Mouse (Mus musculus): Measurements from ENCODE around the gene Emc9.

The Emc9 gene

DNA sequence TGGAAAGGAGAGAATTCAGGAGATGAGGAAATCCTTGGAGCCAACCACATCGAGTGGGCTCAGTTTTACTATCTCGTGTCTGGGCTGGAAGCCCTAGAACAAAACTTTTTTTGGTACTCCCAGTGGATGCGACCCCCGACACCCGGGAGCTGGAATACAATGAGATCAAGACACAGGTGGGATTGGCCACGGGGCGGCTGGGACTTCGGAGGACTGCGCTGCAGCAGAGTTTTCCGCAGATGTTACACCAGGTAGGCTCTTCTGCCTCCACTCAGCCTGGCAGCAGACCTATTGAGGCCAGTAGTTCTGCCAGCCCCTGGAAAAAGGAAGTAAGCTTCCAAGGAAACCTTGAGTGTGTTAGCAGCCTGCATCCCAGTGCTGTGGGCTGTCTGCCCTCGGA is 21.9 kb downstream of the Emc9 start:
- DNase-seq (ENCODE audit: extremely low read depth, insufficient read length, low spot score) = no peak

DNA sequence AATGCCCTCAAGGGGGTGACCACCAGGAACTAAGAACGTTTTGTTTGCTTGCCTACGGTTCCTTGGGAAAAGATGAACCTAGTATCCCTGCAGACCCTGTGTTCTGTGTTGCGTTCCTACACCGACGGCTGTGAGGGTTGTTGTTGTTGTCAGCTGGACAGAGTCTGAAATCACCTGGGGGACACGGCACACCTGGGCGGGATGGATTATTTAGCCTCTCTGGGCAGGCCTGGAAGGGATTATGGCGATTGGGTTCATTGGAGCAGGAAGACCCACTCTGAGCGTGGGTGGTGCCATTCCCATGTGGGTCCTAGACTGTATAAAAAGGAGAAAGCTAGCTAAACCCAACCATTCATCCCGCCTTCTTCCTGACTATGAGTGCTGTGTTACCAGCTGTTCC is 23.2 kb downstream of the Emc9 start:
- DNase-seq (ENCODE audit: extremely low read depth, insufficient read length, low spot score) = no peak

DNA sequence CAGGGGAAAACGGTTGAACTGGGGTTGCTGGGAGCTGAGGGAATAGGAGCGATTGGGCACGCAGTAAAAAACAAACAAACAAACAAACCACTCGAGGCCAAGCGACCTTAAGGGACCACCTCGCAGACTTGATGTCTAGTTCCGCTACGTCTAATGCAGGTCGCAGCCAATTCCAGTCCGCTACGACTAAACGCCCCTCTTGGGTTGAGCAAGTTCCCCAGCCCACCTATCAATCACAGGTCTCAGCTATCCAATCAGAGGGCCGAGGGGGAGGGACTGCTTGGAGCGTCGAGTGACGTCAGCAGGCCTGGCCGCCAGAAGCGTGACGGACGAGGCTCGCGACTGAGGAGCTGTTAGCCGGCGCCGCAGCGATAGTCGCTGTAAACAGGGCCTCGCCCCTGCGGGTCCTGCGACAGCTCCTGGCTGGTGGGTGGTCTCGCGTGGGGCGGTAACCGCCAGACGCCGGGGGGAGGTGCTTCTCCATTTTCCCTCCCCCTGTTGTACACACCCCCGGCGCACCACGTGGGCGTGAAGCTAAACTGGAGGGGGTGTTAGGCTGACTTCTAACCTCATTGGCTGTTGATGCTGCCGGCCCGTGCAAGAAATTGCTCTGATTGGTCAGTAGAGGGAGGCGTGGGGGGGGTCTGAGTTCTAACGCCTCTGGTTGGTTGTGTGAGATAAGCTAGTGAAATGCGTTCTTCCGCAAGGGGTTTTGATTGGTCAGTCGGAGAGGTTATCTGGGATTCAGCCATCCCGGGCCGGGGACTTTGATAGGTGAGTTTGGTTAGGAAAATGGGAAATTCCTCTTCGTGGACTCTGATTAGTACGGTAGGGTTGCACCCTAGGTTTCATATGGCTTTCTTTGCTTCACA is 24.7 kb downstream of the Emc9 start, which contains the start of gene A730061H03Rik:
A730061H03Rik (minus strand) TSS at position 205 of the 872 bp plus-strand sequence.
- peak; percentile 96 for DNase-seq (ENCODE audit: extremely low read depth, insufficient read length, low spot score)

DNA sequence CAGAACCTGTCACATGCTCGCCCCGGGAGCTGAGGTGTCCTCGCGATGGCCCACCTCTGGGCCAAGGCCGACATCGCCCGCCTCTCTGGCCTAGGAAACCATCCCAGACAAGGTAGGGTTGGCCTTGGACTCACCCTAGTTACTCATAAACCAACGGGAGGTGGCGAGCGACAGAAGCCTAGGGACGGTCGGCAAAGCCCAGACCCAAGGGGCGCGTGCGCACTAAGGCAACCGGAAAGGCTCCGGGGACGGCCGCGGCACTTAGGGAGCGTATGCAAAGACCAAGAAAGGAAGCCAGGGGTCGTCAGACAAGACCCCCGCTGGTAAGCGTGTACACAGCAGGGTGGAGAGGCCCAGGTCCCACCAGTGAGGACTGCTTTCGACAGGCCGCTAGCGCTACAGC is 25.3 kb downstream of the Emc9 start, which contains the start of gene Dcaf11:
Dcaf11 (plus strand) TSS at position 208 of the 403 bp plus-strand sequence.
- DNase-seq (ENCODE audit: extremely low read depth, insufficient read length, low spot score) = peak; percentile 92

DNA sequence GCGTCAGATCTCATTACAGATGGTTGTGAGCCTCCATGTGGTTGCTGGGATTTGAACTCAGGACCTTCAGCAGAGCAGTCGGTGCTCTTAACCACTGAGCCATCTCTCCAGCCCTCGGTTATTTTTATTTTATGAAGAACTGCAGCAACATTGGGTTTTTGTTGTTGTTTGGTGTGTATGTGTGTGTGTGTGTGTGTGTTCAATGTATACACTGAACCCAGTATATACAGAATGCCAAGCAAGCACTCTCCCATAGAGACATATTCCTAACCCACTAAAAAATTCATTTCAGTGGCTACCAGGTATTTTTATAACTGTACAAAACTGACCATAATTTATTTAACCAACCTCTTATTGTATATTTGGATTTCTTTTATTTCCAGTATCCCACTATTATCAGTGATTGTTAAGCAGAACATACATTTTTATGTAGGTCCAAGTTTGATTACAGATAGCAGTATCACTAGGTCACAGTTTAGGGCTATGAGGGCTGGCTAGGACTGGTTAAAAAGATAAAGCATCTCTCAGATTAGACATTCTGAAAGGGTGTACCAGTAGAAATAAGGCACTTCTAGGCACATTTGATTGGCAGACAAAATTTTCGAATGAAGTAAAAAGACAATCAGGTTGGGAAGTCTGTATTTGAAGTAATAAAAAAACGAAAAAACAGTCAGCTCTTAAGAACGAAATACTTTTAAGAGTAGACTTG is 26.2 kb downstream of the Emc9 start:
- no peak for DNase-seq (ENCODE audit: extremely low read depth, insufficient read length, low spot score)

DNA sequence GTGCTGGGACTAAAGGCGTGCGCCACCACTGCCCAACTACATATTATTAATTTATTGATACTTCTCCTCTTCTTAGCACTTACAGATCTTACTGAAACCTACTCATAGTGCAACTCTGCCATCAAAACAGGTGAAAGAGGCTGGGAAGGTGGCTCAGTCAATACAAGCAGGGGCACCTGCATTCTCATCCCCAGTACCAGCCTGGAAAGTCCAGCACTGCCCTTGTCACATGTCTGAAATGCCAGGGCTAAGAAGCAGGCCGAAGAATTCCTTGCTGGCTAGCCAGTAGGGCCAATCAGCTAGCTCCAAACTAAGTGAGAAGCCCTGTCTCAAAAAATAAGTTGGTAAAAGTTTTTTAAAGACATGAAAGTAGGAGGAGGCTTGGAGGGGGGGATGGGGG is 27.5 kb downstream of the Emc9 start:
- DNase-seq (ENCODE audit: extremely low read depth, insufficient read length, low spot score) = no peak

DNA sequence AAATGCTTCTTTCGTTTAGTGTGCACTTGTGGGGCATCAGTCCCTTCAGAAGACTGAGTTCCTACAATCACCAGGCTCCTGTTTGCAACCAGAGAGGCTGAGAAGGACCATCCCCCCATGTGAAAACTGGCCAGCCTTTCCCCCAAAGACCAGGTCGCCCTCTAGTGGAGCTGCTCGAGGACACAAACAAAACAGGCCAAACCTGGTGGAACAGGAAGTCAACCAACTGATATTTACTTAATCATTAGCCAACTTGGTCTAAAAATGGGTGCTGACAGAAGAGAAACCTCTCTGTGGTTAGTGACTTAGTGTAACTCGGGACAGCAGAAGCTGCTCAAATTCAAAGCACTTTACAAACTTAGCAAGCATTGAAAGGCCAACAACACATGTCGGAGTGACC is 28.1 kb downstream of the Emc9 start:
- peak; percentile 41 for DNase-seq (ENCODE audit: extremely low read depth, insufficient read length, low spot score)

DNA sequence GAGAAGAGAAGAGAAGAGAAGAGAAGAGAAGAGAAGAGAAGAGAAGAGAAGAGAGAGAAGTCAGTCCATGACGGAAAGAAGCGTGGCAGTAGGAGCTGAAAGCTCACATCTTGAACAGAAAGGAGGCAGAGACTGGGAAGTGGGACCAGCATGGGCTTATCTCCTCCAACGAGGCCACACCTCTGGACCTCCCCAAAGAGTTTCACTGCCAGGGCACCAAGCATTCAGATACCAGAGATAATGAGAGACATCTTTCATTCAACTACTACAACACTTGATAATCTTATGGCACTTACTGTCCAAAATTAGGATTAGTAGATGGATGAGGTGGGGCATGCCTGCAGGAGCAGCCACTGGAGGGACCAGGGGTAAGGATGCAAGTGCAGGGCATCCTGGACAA is 29.3 kb downstream of the Emc9 start:
- no peak for DNase-seq (ENCODE audit: extremely low read depth, insufficient read length, low spot score)

DNA sequence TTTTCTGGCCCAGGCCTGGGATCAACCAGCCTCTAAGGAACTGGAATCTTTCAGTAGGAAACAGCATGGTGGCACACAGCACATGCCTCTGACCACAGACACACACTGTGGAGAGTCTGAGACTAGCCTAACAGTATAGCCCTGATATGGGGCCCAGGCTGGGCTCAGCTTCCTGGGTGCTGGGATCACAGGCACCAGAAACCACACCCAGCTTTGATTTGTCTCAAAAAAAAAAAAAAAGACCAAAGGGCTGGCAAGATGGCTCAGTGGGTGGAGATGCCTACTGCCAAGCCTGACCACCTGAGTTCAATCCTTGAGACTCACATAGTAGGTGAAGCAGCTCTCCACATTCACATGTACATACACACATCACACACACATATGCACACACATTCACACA is 30.5 kb downstream of the Emc9 start:
- no peak for DNase-seq (ENCODE audit: extremely low read depth, insufficient read length, low spot score)

DNA sequence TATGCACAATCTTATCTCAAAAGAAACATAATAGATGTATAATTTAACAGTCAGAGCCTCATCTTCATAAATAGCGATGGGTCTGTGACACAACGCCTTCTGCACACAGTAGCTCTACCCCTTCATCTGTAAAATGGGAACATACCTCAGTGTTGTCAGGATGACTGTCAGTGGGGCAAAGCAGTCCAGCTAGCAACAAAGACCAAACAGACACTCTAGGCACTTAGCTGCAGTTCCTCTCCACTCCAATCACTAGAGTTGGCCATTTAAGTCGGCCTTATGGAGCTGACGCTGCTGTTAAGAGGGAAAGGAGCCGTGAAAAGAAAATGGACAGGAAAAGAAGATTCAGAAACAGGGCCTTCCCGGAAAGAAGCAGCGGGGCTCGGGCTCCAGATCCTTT is 33.3 kb downstream of the Emc9 start:
- no peak for DNase-seq (ENCODE audit: extremely low read depth, insufficient read length, low spot score)

DNA sequence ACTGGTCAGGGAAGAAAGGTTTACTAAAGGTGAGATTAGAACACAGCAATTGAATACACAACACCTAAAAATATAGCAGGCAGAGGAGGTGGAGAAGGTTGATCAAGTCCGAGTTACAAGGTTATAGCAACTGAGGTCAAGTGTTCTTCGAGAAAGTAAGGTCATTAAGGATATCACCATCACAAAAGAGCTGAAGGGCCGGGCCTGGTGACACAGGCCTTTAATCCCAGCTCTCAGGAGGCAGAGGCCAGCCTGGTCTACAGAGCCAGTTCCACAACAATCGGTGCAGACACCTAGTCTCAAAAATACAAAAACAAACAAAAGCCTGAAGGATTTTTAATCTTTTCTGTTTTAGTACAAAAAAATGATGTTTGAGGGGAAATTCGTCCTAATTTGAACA is 33.8 kb downstream of the Emc9 start:
- no peak for DNase-seq (ENCODE audit: extremely low read depth, insufficient read length, low spot score)

DNA sequence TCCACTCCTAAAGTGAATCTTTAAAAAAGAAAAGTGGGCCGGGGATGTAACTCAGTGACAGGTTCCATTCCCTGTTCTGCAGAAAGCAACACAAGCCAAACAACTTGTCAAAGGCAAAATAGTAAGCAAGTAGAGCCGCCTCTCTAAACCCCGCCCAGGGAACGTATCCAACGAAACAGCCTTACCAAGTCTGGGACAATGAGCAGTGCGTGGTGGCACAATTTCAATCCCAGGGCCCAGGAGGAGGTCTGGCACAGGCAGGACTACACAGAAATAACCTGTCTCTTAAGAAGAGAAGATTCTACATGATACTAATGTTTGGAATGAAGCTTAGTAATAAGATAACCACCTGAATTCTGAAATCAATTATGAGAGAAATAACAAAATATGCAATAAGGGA is 34.9 kb downstream of the Emc9 start:
- no peak for DNase-seq (ENCODE audit: extremely low read depth, insufficient read length, low spot score)

DNA sequence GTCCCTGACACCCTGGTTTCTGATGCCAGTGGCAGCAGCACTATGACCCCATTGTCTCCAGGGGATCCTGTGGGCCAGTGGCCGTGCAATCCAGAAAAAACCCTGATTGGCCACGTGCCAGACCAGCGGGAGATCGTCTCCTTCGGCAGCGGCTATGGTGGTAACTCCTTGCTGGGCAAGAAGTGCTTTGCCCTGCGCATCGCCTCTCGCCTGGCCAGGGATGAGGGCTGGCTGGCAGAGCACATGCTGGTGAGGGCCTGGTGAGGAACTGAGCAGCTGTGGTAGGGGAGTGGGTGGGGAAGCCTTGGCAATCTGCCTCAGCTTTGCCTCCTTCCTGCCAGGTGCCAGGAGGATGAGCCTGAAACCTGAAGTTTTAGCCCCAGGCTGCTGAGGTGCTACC is 40.8 kb downstream of the Emc9 start:
- DNase-seq (ENCODE audit: extremely low read depth, insufficient read length, low spot score) = no peak

DNA sequence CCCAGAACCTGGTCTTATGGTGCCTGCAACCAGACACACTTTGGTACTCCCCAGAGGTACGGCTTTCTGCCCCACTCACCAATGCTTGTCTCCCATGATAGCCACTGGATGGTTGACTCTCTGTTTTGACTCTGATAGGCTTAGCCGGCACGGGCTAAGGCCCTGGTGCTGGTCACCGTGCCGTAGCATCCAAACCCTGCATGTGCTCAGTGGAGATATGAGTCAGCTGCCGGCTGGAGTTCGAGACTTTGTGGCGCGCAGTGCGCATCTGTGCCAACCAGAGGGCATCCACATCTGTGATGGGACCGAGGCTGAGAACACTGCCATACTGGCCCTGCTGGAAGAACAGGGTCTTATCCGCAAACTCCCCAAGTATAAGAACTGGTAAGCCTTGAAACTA is 42.8 kb downstream of the Emc9 start:
- no peak for DNase-seq (ENCODE audit: extremely low read depth, insufficient read length, low spot score)

DNA sequence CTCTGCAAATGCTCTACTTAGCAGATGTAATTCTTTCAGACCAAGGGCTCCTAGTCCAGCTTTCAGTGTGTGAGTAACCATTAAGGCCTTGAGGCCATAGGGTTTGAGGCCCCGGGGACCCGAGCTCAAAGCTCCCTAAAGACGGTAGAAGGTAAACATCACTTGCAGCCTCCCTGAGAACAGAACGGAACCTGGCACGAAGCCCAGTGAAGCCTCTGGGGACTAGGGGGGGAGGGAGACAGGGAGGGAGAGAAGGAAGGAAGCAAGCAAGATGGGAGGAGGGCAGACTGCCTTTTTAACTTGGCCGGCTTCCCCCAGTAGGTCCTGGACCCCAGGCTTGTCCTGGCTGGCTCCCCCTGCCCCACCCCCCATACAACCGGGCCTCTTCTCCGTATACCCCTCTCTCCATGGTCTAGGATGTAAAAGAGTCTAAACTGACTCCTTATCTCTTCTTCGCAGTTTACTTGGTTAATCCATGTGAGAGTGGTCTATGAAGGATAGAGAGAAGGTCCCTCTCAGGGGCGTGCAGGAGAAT is 44.2 kb downstream of the Emc9 start:
- peak; percentile 77 for DNase-seq (ENCODE audit: extremely low read depth, insufficient read length, low spot score)

DNA sequence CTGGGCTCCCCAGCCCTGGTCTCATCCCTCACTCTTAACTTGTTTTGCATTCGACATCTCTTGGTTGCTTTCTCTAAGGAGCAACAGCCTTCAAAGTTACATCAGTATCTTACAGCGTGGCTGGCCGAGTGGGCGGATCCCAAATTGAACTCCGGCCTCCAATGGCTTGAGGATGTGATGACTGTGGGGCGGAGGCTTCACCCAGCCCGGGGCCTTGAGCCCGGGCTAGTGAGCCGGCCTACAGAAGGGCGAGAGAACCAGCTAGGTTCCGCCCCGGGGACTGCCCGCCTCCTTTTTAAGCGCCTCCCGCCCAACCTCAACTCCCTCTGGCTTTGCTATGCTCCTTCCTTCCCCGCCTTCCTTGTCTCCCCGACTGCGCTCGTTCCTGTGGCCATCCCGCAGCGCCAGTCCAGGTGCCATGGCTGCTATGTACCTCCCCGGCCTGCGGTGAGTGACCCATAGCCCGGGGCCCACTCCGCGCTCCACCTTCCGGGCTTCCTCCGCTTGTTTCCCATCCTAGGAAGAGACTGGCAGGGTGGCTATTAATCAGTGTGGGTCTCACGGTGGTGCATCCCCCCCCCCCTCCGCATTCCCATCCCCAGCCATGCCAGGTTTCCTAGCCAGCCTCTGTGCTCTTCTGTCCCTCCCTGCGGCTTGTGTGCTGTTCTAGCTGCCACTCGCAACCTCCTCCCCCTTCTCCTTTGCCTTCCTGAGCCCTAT is 44.9 kb downstream of the Emc9 start, which contains the start of gene Pck2:
Pck2 (plus strand) TSS at position 200 of the 720 bp plus-strand sequence.
- peak; percentile 95 for DNase-seq (ENCODE audit: extremely low read depth, insufficient read length, low spot score)

DNA sequence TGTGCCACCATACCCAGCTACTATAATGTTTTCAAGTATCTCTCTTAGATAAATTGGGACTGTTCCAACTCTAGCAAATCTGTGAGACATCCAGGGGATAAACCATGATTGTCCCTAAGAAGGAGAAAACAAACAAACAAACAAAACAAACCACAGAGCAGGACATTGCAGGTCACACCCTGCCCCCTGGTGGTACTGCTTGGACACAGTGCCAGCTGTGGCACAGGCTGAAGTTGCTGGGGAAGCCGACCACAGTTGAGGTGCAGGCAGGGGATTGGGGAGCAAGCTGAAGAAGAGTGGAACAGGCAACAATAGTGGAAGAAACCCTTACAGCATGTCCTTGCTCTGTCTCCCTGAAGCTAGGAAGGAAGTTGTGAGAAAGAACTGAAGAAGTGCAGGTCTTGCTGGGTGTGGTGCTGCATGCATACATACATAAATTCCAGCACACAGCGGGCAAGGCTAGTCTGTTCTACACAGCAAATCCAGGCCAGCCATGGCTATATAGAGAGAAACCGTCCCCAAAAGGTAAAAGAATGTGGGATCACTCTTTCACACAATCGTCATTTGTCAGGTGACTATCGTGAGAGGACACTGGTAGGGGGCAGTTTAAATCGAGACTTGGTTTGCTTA is 48.9 kb downstream of the Emc9 start:
- no peak for DNase-seq (ENCODE audit: extremely low read depth, insufficient read length, low spot score)

Data from 3134 (cell line).